In the genomic region with DNA sequence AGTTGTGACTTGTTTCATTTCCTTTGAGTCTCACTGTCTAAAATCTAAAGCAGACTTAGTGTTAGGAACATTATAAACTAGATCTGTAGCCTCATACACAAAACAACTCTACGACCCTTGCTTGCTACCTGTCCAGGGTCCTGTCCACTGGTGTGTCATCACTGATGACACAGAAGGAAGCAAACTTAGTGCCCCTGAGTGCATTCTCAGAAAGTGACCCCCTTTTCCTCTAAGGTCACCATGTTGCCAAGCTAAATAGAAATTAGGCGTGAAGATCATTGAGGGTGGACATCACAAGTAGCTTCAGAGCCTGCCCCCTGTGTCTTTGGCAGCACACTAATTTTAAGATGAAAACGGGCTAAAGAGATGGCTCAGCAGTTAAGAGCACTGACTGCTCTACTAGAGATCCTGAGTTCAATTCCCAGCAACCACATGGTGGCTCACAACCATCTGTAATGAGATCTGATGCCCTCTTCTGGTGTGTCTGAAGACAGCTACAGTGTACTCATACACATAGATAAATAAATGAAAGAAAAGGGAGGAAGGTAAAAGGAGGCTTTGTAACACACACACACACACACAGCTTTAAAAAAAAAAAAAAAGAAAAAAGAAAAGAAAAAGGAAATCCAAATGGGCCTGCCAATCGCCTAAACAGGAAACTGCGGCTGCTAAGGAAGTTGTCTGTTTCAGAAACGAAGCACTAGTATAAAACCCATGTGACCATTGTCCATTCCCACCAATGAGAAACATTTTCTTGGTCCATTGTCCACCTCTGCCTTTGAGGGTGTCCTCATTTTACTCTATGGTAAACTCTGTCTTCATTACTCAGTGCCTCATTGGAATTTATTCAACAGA, we compare ENCODE assay signal across 8 mouse cellular contexts. TPM values are rescaled to one million over a fixed set of nuclear protein-coding genes. Genes with fewer than 3 reads are reported as not detected.
DNase-seq lines count a peak whose midpoint lies in the region; ATAC-seq lines count a peak whose summit lies in the region.

No protein-coding gene starts in this region.

- no peak for ATAC-seq in kidney, embryonic 16.5 days (ENCODE audit: low FRiP score, low TSS enrichment)
- no peak for ATAC-seq in embryonic facial prominence, embryonic 11.5 days (replicated peaks; ENCODE audit: insufficient number of reproducible peaks, low FRiP score, low TSS enrichment, low read depth)
- no peak for ATAC-seq in midbrain, embryonic 16.5 days

- peaks cover 13% of the 10 kb centered on the region for H3K4me1 ChIP-seq in kidney, embryonic 16.5 days (ENCODE audit: insufficient read depth, low read length)
- H3K4me1 ChIP-seq in embryonic facial prominence, embryonic 11.5 days (ENCODE audit: control insufficient read depth, insufficient read depth, low read length): no peaks in the 10 kb centered on the region
- peaks cover 14% of the 10 kb centered on the region for H3K4me1 ChIP-seq in midbrain, embryonic 16.5 days (ENCODE audit: control insufficient read depth, insufficient read depth, low read length)

- peak overlapping the region; percentile 90 for H3K27ac ChIP-seq in kidney, embryonic 16.5 days (ENCODE audit: low read length)
- H3K27ac ChIP-seq in embryonic facial prominence, embryonic 11.5 days (replicated peaks; ENCODE audit: low read depth, low read length): no peak overlapping the region
- no peak overlapping the region for H3K27ac ChIP-seq in midbrain, embryonic 16.5 days (ENCODE audit: low read length)

- H3K4me3 ChIP-seq in kidney, embryonic 16.5 days (ENCODE audit: low read length): peak overlapping the region; percentile 74
- peak overlapping the region; percentile 24 for H3K4me3 ChIP-seq in embryonic facial prominence, embryonic 11.5 days (ENCODE audit: low read depth, low read length)
- peak overlapping the region; percentile 85 for H3K4me3 ChIP-seq in midbrain, embryonic 16.5 days (ENCODE audit: low read depth, low read length)

- peak overlapping the region; percentile 62 for H3K4me2 ChIP-seq in kidney, embryonic 16.5 days (replicated peaks; ENCODE audit: low read depth, low read length)
- peak overlapping the region; percentile 8 for H3K4me2 ChIP-seq in embryonic facial prominence, embryonic 11.5 days (ENCODE audit: low read depth, low read length)
- H3K4me2 ChIP-seq in midbrain, embryonic 16.5 days (ENCODE audit: low read length): peak overlapping the region; percentile 78

- H3K36me3 ChIP-seq in kidney, embryonic 16.5 days (ENCODE audit: insufficient read depth, low read length): peaks cover 10% of the 10 kb centered on the region
- H3K36me3 ChIP-seq in embryonic facial prominence, embryonic 11.5 days (replicated peaks; ENCODE audit: control insufficient read depth, insufficient read depth, low read depth, low read length): peaks cover 4% of the 10 kb centered on the region
- peaks cover 10% of the 10 kb centered on the region for H3K36me3 ChIP-seq in midbrain, embryonic 16.5 days (ENCODE audit: control insufficient read depth, insufficient read depth, low read length)

- 65% methylated on average over 6 of the region's 6 CpGs for WGBS in kidney, embryonic 16.5 days
- 70% methylated on average over 6 of the region's 6 CpGs for WGBS in embryonic facial prominence, embryonic 11.5 days
- 70% methylated on average over 6 of the region's 6 CpGs for WGBS in midbrain, embryonic 16.5 days

- no peaks in the 10 kb centered on the region for H3K9me3 ChIP-seq in kidney, embryonic 16.5 days (ENCODE audit: low read length)
- no peaks in the 10 kb centered on the region for H3K9me3 ChIP-seq in embryonic facial prominence, embryonic 11.5 days (replicated peaks; ENCODE audit: control insufficient read depth, low read length)
- H3K9me3 ChIP-seq in midbrain, embryonic 16.5 days (replicated peaks; ENCODE audit: control insufficient read depth, low read length, poor library complexity, severe bottlenecking): no peaks in the 10 kb centered on the region

- no peak for DNase-seq in kidney, adult 18-20 months
- DNase-seq in embryonic facial prominence, embryonic 11.5 days (ENCODE audit: low spot score): no peak
- DNase-seq in induced T-regulatory cell, adult 2 months (ENCODE audit: low read depth): peak; percentile 24
- no peak for DNase-seq in adrenal gland, postnatal 36 days
- DNase-seq in thymus, postnatal 36 days: no peak
- no peak for DNase-seq in frontal cortex, postnatal 25 days (ENCODE audit: low spot score in 2 of 2)

- no peaks in the 10 kb centered on the region for H3K27me3 ChIP-seq in kidney, embryonic 16.5 days (ENCODE audit: insufficient read depth, low read length)
- H3K27me3 ChIP-seq in embryonic facial prominence, embryonic 11.5 days (ENCODE audit: control insufficient read depth, insufficient read depth, low read length): no peaks in the 10 kb centered on the region
- no peaks in the 10 kb centered on the region for H3K27me3 ChIP-seq in midbrain, embryonic 16.5 days (ENCODE audit: control insufficient read depth, insufficient read depth, low read depth, low read length)

- peak overlapping the region; percentile 77 for H3K9ac ChIP-seq in kidney, embryonic 16.5 days (replicated peaks; ENCODE audit: low read length)
- peak overlapping the region; percentile 13 for H3K9ac ChIP-seq in embryonic facial prominence, embryonic 11.5 days (replicated peaks; ENCODE audit: low read length)
- peak overlapping the region; percentile 55; the same call in 1 of the 2 replicates for H3K9ac ChIP-seq in midbrain, embryonic 16.5 days (ENCODE audit: low read depth, low read length)

RNA-seq across cellular contexts. Expression of a gene that starts 1.1 kb away (rescaled TPM):
- 118 TPM in 2 replicates for polyA plus RNA-seq in kidney, embryonic 16.5 days (2015; fragmentation: Nextera tagmentation; extraction: Ambion mirVana)
- polyA plus RNA-seq in embryonic facial prominence, embryonic 11.5 days (2014; fragmentation: Nextera tagmentation; extraction: Ambion mirVana): 148 and 159 TPM in 2 replicates
- 78.0 and 85.0 TPM in 2 replicates for polyA plus RNA-seq in midbrain, embryonic 16.5 days (2015; fragmentation: Nextera tagmentation; extraction: Ambion mirVana)
- 10 to 100 TPM; 69.3 to 79.2 TPM for total RNA-seq in adrenal gland, postnatal 36 days (2021)

RNA-seq across cellular contexts. Expression of a gene that starts 8.2 kb away (rescaled TPM):
- 27.1 and 28.3 TPM in 2 replicates for polyA plus RNA-seq in kidney, embryonic 16.5 days (2015; fragmentation: Nextera tagmentation; extraction: Ambion mirVana)
- polyA plus RNA-seq in embryonic facial prominence, embryonic 11.5 days (2014; fragmentation: Nextera tagmentation; extraction: Ambion mirVana): 6.4 and 7.1 TPM in 2 replicates
- polyA plus RNA-seq in midbrain, embryonic 16.5 days (2015; fragmentation: Nextera tagmentation; extraction: Ambion mirVana): 16.6 and 23.3 TPM in 2 replicates
- 10 to 100 TPM; 35.7 to 52.5 TPM for total RNA-seq in adrenal gland, postnatal 36 days (2021)

RNA-seq across cellular contexts. Expression of a gene that starts 21.7 kb away (rescaled TPM):
- 0.16 and 0.41 TPM in 2 replicates for polyA plus RNA-seq in kidney, embryonic 16.5 days (2015; fragmentation: Nextera tagmentation; extraction: Ambion mirVana)
- polyA plus RNA-seq in embryonic facial prominence, embryonic 11.5 days (2014; fragmentation: Nextera tagmentation; extraction: Ambion mirVana): not detected in 2 replicates
- 0.08 TPM in 1 of 2 replicates, not detected in the other for polyA plus RNA-seq in midbrain, embryonic 16.5 days (2015; fragmentation: Nextera tagmentation; extraction: Ambion mirVana)
- total RNA-seq in adrenal gland, postnatal 36 days (2021): not detected

RNA-seq across cellular contexts. Expression of a gene that starts 37.6 kb away (rescaled TPM):
- 0.42 and 0.71 TPM in 2 replicates for polyA plus RNA-seq in kidney, embryonic 16.5 days (2015; fragmentation: Nextera tagmentation; extraction: Ambion mirVana)
- polyA plus RNA-seq in embryonic facial prominence, embryonic 11.5 days (2014; fragmentation: Nextera tagmentation; extraction: Ambion mirVana): 0.24 and 0.36 TPM in 2 replicates
- polyA plus RNA-seq in midbrain, embryonic 16.5 days (2015; fragmentation: Nextera tagmentation; extraction: Ambion mirVana): 0.15 TPM in 1 of 2 replicates, not detected in the other
- under 1 TPM in 1 of 2 experiments, not detected in 1; 0.49 TPM for total RNA-seq in adrenal gland, postnatal 36 days (2021)

RNA-seq across cellular contexts. Expression of a gene that starts 45.9 kb away (rescaled TPM):
- 24.5 and 25.0 TPM in 2 replicates for polyA plus RNA-seq in kidney, embryonic 16.5 days (2015; fragmentation: Nextera tagmentation; extraction: Ambion mirVana)
- polyA plus RNA-seq in embryonic facial prominence, embryonic 11.5 days (2014; fragmentation: Nextera tagmentation; extraction: Ambion mirVana): 46.2 and 47.1 TPM in 2 replicates
- polyA plus RNA-seq in midbrain, embryonic 16.5 days (2015; fragmentation: Nextera tagmentation; extraction: Ambion mirVana): 173 and 192 TPM in 2 replicates
- total RNA-seq in adrenal gland, postnatal 36 days (2021): 10 to 100 TPM; 16.0 to 17.4 TPM

Comparison
In these comparisons a context has a peak if more than half of its experiments do, and no peak if none do; other contexts are left out.
1. H3K4me2 ChIP-seq: peak in every context shown above with its lines; median percentile 78 in midbrain, embryonic 16.5 days; 62 in kidney, embryonic 16.5 days; 8 in embryonic facial prominence, embryonic 11.5 days.
2. H3K4me3 ChIP-seq: peak in every context shown above with its lines; median percentile 85 in midbrain, embryonic 16.5 days; 74 in kidney, embryonic 16.5 days; 24 in embryonic facial prominence, embryonic 11.5 days.
3. H3K9ac ChIP-seq: peak in every context shown above with its lines; median percentile 77 in kidney, embryonic 16.5 days; 55 in midbrain, embryonic 16.5 days; 13 in embryonic facial prominence, embryonic 11.5 days.